Mouse (Mus musculus): Measurements from ENCODE around the gene Wdfy2. TPM values are rescaled to one million over a fixed set of nuclear protein-coding genes. Genes with fewer than 3 reads are reported as not detected.

Gene Wdfy2
- total and polyA plus RNA-seq, 3 experiments = 2.7 to 4.1 TPM; not detected in 1

GRCm38 (mm10) chr14:62879497-62879896 is 42.0 kb downstream of the Wdfy2 start (continued):
- TF ChIP-seq MYC (IDR thresholded peaks at IDR 0.05; ENCODE audit: low read depth, low read length) (no peak), MAZ (IDR thresholded peaks at IDR 0.05; ENCODE audit: low read depth, low read length) (no peak), TBP (IDR thresholded peaks at IDR 0.05; ENCODE audit: low read depth, low read length) (no peak), ZKSCAN1 (IDR thresholded peaks at IDR 0.05; ENCODE audit: low read depth, low read length) (no peak), JUND (IDR thresholded peaks at IDR 0.05; ENCODE audit: low read depth, low read length) (no peak), KAT2A (conservative IDR thresholded peaks at IDR 0.05; ENCODE audit: low read depth, low read length) (no peak), ZC3H11A (IDR thresholded peaks at IDR 0.05; ENCODE audit: low read depth, low read length) (no peak), USF1 (IDR thresholded peaks at IDR 0.05; ENCODE audit: low read depth, low read length) (no peak), ETS1 (IDR thresholded peaks at IDR 0.05; ENCODE audit: low read depth, low read length) (no peak), SMC3 (IDR thresholded peaks at IDR 0.05; ENCODE audit: low read depth, low read length) (peak; percentile 50)

- H3K9me3 ChIP-seq (replicated peaks; ENCODE audit: insufficient read depth, low read length) = no peaks in the 10 kb centered on the region
- no peaks in the 10 kb centered on the region for H3K27me3 ChIP-seq (ENCODE audit: control insufficient read depth in 1 of 2, insufficient read depth in 2 of 2, low read length in 2 of 2)
- H3K36me3 ChIP-seq (ENCODE audit: control insufficient read depth in 1 of 2, insufficient read depth in 2 of 2, low read length in 2 of 2) = peaks cover 0 to 34% of the 10 kb centered on the region in 2 experiments; a peak in 2 of 4 replicates
- no peak for DNase-seq (ENCODE audit: low read depth, low spot score)
- H3K27ac ChIP-seq (ENCODE audit: control insufficient read depth, low read depth, low read length) = no peak overlapping the region
- TF ChIP-seq TCF12 (IDR thresholded peaks at IDR 0.05; ENCODE audit: low read depth, low read length) (no peak), POLR2AphosphoS5 (IDR thresholded peaks at IDR 0.05; ENCODE audit: borderline replicate concordance, low read depth, low read length) (no peak), HCFC1 (IDR thresholded peaks at IDR 0.05; ENCODE audit: low read depth, low read length) (no peak), GATA1 (IDR thresholded peaks at IDR 0.05; ENCODE audit: low read depth, low read length) (no peak), ETS1 (IDR thresholded peaks at IDR 0.05; ENCODE audit: low read depth, low read length) (no peak), MXI1 (IDR thresholded peaks at IDR 0.05; ENCODE audit: low read depth, low read length) (no peak), MAFK (IDR thresholded peaks at IDR 0.05; ENCODE audit: borderline replicate concordance, low read depth, low read length) (no peak), USF1 (IDR thresholded peaks at IDR 0.05; ENCODE audit: low read depth, low read length) (no peak), NRF1 (IDR thresholded peaks at IDR 0.05; ENCODE audit: insufficient read depth, low read depth, low read length, poor library complexity, severe bottlenecking) (no peak), RAD21 (IDR thresholded peaks at IDR 0.05; ENCODE audit: low read depth, low read length) (no peak), MYC (IDR thresholded peaks at IDR 0.05; ENCODE audit: low read depth, low read length) (no peak), TBP (IDR thresholded peaks at IDR 0.05; ENCODE audit: low read depth, low read length) (no peak)
- H3K4me3 ChIP-seq (ENCODE audit: control insufficient read depth in 1 of 2, insufficient read depth in 1 of 2, low read depth in 2 of 2, low read length in 2 of 2) = no peak overlapping the region
- H3K9ac ChIP-seq (ENCODE audit: control insufficient read depth, low read depth, low read length, poor library complexity, severe bottlenecking) = no peak overlapping the region
- peaks cover 14 to 27% of the 10 kb centered on the region in 2 experiments for H3K4me1 ChIP-seq (ENCODE audit: control insufficient read depth in 1 of 2, insufficient read depth in 2 of 2, low read length in 2 of 2)
- no peaks in the 10 kb centered on the region for H3K79me2 ChIP-seq (ENCODE audit: control insufficient read depth, insufficient read depth, low read length, poor library complexity)
Observed at GRCm38 (mm10) chr14:62880084-62880851, 42.8 kb downstream of the Wdfy2 start.

All from MEL (cell line).